Mouse (Mus musculus) E14TG2a.4 (cell line): ENCODE measurements around the gene Dusp14.

Experiments
- H3K27me3 ChIP-seq: 2 replicates; pipeline ENCODE4 v1.6.1; 2014; ENCODE audit warnings: low read length, control low read depth; ENCODE audit not compliant: insufficient read depth
- H3K36me3 ChIP-seq: 2 replicates; pipeline ENCODE4 v1.6.1; 2014; ENCODE audit warnings: low read length, control low read depth; ENCODE audit not compliant: insufficient read depth
- H3K4me1 ChIP-seq: replicated peaks from 2 replicates; pipeline ENCODE4 v1.6.1; 2014; ENCODE audit warnings: low read depth, low read length, control low read depth
- H3K4me3 ChIP-seq: replicated peaks from 2 replicates; pipeline ENCODE4 v1.5.1; 2014; ENCODE audit warnings: mild to moderate bottlenecking, low read length
- H3K9me3 ChIP-seq: 2 replicates; pipeline ENCODE4 v1.6.1; 2014; ENCODE audit warnings: low read length, control low read depth
- CTCF ChIP-seq: conservative IDR thresholded peaks from 2 replicates; pipeline ENCODE4 v1.5.1; 2014; ENCODE audit warnings: low read length
- NANOG ChIP-seq: IDR thresholded peaks from 2 replicates; pipeline ENCODE4 v1.6.1; 2014; ENCODE audit warnings: borderline replicate concordance, low read length, mixed read lengths
- POU5F1 ChIP-seq: IDR thresholded peaks from 2 replicates; pipeline ENCODE4 v1.6.1; 2014; ENCODE audit warnings: low read length, borderline replicate concordance

The Dusp14 gene

DNA sequence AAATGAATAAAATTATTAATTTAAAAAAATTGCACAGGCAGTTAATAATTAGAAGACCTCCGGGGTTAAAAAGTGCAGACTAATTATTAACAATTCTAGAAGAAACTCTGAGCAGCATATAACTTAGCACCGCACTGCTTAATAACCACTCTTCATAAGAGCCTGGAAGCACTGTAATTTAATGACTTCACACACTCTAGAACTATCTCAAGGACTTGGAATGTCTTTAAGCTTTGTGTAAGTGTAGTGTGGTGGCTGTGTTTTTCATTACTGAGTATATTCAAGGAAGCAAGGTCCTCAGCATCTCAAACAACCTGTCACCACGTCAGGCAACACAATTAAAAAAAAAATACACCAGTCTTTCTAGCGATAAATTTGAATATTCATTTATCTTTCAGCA lies 26.0 kb upstream of the Dusp14 start:
- no peak for TF ChIP-seq NANOG
- TF ChIP-seq CTCF = no peak
- TF ChIP-seq POU5F1 = no peak
- Histone ChIP-seq H3K4me1 (no peaks in the 10 kb centered on the region), H3K36me3 (peaks cover 96% of the 10 kb centered on the region)

DNA sequence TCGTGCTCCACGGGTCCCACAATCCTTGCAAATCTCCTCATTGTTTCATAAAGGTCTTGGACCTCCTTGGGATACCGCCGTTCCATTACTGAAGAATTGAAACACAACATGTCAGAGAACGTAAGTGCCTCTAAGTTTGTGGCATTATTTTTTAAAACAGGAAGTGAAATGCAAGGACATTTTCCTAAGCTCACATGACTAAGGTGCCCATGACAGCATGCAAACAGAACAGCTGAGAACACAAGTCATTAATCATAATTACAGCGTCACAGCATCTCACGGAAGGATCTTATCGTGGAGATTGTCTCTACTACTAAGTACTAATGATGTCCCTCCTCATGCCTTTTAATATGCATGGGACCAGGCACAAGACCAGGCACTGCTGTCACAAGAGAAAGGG lies 21.5 kb upstream of the Dusp14 start:
- TF ChIP-seq CTCF = no peak
- TF ChIP-seq POU5F1 = no peak
- no peak for TF ChIP-seq NANOG
- no peaks in the 10 kb centered on the region for H3K27me3 ChIP-seq
- H3K36me3 ChIP-seq = peaks cover 95% of the 10 kb centered on the region
- no peaks in the 10 kb centered on the region for H3K9me3 ChIP-seq
- no peak overlapping the region for H3K4me3 ChIP-seq
- H3K4me1 ChIP-seq = peaks cover 13% of the 10 kb centered on the region; the same call in 1 of the 2 replicates

More for the DNA sequence above, 26.0 kb upstream of the Dusp14 start:
- Histone ChIP-seq H3K9me3 (no peaks in the 10 kb centered on the region), H3K27me3 (no peaks in the 10 kb centered on the region), H3K4me3 (no peak overlapping the region)

DNA sequence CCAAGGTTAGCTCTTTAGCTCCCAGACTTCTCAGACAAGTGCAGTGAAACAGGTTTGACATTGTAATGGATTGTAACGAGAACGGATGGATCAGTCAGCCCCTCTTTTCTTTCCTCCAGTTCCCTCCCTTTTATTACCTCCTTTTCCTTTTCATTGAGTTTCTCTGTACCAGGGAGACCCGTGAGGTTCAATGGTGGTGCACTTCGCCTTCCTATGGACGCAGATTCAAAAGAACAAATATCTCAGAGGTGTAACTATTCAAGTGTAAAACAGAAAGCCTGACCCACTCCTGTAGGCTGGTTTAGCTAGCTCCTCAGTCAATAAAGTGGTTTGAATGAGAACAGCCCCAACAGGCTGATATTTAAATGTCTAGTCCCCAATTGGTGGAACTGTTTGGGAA lies 12.8 kb upstream of the Dusp14 start:
- peaks cover 81% of the 10 kb centered on the region for H3K36me3 ChIP-seq
- TF ChIP-seq POU5F1 = no peak
- TF ChIP-seq NANOG = no peak
- TF ChIP-seq CTCF = no peak
- no peaks in the 10 kb centered on the region for H3K27me3 ChIP-seq
- H3K4me3 ChIP-seq = no peak overlapping the region
- no peaks in the 10 kb centered on the region for H3K9me3 ChIP-seq
- peaks cover 38% of the 10 kb centered on the region for H3K4me1 ChIP-seq

DNA sequence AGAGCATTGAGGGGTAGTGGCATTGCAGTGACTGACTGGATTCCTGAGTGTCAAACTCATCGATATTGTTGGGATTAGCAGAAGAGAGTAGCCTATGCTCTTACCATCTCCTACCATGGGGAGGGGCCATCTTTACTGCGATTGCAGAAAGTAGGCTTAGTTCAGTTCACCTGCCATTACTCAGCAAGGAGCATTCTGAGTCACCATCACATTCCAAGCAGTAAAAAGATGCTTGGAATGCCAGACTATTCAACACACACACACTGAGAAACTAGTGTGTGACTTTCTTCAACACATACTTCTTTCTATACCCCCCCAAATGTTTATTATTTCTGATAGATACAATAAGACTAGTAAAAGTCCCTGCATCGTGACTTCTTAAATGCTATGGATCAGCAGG lies 11.3 kb upstream of the Dusp14 start:
- Histone ChIP-seq H3K9me3 (no peaks in the 10 kb centered on the region), H3K36me3 (peaks cover 65% of the 10 kb centered on the region)

DNA sequence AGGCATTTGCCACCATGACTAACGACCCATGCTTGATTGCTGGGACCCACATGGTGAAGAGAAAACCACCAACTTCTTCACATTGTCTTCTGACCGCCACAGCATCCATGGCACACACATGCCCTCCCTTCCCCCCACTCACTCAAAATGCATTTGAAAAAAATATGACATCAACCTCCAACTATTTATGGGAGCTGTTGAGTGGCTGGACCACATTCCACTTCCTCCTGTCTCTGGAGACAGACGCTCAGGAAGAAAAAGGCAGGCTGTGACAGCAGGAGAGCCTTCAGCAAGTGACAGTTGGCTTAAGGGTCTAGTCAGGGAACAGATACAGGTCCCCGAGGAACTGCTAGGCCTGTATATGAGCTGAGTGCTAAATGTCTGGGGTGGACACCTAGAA lies 10.8 kb upstream of the Dusp14 start:
- Histone ChIP-seq H3K9me3 (no peaks in the 10 kb centered on the region), H3K4me3 (no peak overlapping the region), H3K4me1 (peaks cover 38% of the 10 kb centered on the region), H3K36me3 (peaks cover 61% of the 10 kb centered on the region), H3K27me3 (no peaks in the 10 kb centered on the region)
- TF ChIP-seq POU5F1 (no peak), NANOG (no peak), CTCF (no peak)

More for the DNA sequence above, 11.3 kb upstream of the Dusp14 start:
- Histone ChIP-seq H3K27me3 (no peaks in the 10 kb centered on the region), H3K4me3 (no peak overlapping the region), H3K4me1 (peaks cover 38% of the 10 kb centered on the region)
- TF ChIP-seq CTCF = no peak
- no peak for TF ChIP-seq NANOG
- no peak for TF ChIP-seq POU5F1

DNA sequence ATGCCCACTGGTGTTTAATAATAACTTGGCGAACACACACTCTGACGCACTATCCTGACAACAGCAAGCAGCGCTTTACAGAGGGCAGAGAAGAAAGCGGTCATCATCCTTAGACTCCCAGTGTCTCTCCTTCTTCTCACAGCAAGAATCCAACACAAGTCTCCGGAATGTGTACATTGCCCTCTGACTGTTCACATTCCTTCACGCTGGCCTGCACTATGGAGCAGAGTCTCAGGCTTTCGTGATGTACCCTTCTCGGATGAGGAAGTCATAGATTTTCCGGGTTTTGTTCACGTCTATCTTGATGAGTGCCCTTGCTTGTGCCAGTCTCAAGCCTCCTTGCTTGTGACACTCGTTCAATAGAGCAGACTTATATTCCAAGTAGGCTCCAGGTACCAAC lies 10.3 kb upstream of the Dusp14 start:
- no peak overlapping the region for H3K4me3 ChIP-seq
- H3K27me3 ChIP-seq = no peaks in the 10 kb centered on the region
- H3K4me1 ChIP-seq = peaks cover 38% of the 10 kb centered on the region
- TF ChIP-seq POU5F1 = no peak
- no peak for TF ChIP-seq CTCF
- TF ChIP-seq NANOG = no peak
- no peaks in the 10 kb centered on the region for H3K9me3 ChIP-seq
- H3K36me3 ChIP-seq = peaks cover 56% of the 10 kb centered on the region

DNA sequence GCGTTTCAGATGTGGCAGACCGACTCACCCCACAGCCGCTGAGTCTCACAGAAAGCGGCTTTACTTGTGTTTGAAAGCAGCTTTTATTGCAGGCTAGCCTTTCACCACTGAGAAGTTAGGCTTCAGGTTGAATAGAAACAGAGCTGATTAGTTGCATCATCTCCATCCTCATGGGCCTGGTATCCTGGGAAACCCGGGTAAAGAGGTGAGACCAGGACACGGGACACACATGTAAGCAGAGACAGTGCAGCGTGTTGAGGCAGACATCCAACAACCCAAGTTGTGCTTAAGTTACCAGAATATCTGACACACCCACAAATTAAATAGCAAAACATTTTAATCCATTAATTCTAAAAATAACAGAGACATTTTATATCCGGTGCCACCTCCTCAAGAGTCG lies 9.5 kb upstream of the Dusp14 start:
- peaks cover 49% of the 10 kb centered on the region for H3K36me3 ChIP-seq
- H3K9me3 ChIP-seq = no peaks in the 10 kb centered on the region
- TF ChIP-seq NANOG (no peak), CTCF (no peak), POU5F1 (no peak)
- no peaks in the 10 kb centered on the region for H3K27me3 ChIP-seq
- H3K4me3 ChIP-seq = no peak overlapping the region
- peaks cover 42% of the 10 kb centered on the region for H3K4me1 ChIP-seq

DNA sequence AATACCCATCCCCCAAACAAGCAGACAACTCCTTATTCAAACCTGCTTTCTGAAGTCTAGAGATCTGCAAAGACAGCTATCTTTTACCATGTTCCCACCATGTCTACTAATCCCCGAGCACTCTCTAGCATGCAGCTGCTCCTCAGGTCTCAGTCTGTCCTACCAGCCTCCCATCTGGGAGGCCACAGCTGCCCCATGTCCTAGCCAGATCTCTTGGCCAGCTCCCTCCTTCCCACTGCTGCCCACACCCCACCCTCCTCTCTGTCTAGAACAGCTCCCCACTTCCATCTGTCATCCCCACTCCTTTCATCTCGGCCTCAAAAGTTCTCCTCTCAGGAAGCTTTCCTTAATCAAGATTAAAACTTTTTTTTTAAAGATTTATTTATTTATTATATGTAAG lies 7.9 kb upstream of the Dusp14 start:
- Histone ChIP-seq H3K27me3 (no peaks in the 10 kb centered on the region), H3K4me1 (peaks cover 45% of the 10 kb centered on the region), H3K36me3 (peaks cover 36% of the 10 kb centered on the region), H3K9me3 (no peaks in the 10 kb centered on the region), H3K4me3 (no peak overlapping the region)
- TF ChIP-seq NANOG (no peak), CTCF (no peak), POU5F1 (no peak)
